Mouse (Mus musculus): ENCODE results near the gene Ell. TPM values are rescaled to one million over a fixed set of nuclear protein-coding genes. Genes with fewer than 3 reads are reported as not detected.
"Not testable (repeated sequence)": the region's sequence is repeated elsewhere in the genome, so short reads cannot be mapped to it uniquely, and the experiment has no call there.

The Ell gene
- polyA plus RNA-seq, 1 experiment = 17.8 TPM

- TF ChIP-seq POLR2A (IDR thresholded peaks at IDR 0.05; ENCODE audit: borderline replicate concordance, control insufficient read depth, low read depth, low read length) (no peak), CTCF (IDR thresholded peaks at IDR 0.05; ENCODE audit: control insufficient read depth, insufficient read depth, low read length) (no peak)
- H3K4me3 ChIP-seq (replicated peaks; ENCODE audit: control insufficient read depth, low read depth, low read length) = no peak overlapping the region
- 79% methylated on average over 6 of the region's 6 CpGs for WGBS
- H3K27ac ChIP-seq (ENCODE audit: control insufficient read depth, insufficient read depth, low read depth, low read length, poor library complexity) = no peak overlapping the region
- no peaks in the 10 kb centered on the region for H3K4me1 ChIP-seq (ENCODE audit: control insufficient read depth, insufficient read depth, low read length)
Observed at GRCm38 (mm10) chr8:70570990-70571389, 31.7 kb downstream of the Ell start.

GRCm38 (mm10) chr8:70574302-70574701 lies 35.0 kb downstream of the Ell start:
- no peak for TF ChIP-seq CTCF (IDR thresholded peaks at IDR 0.05; ENCODE audit: control insufficient read depth, insufficient read depth, low read length)
- no peak for TF ChIP-seq POLR2A (IDR thresholded peaks at IDR 0.05; ENCODE audit: borderline replicate concordance, control insufficient read depth, low read depth, low read length)
- H3K27ac ChIP-seq (ENCODE audit: control insufficient read depth, insufficient read depth, low read depth, low read length, poor library complexity) = no peak overlapping the region
- H3K4me3 ChIP-seq (replicated peaks; ENCODE audit: control insufficient read depth, low read depth, low read length) = no peak overlapping the region
- no peaks in the 10 kb centered on the region for H3K4me1 ChIP-seq (ENCODE audit: control insufficient read depth, insufficient read depth, low read length)

GRCm38 (mm10) chr8:70574915-70575314 lies 35.7 kb downstream of the Ell start:
- H3K4me1 ChIP-seq (ENCODE audit: control insufficient read depth, insufficient read depth, low read length) = no peaks in the 10 kb centered on the region
- no peak for TF ChIP-seq CTCF (IDR thresholded peaks at IDR 0.05; ENCODE audit: control insufficient read depth, insufficient read depth, low read length)
- TF ChIP-seq POLR2A (IDR thresholded peaks at IDR 0.05; ENCODE audit: borderline replicate concordance, control insufficient read depth, low read depth, low read length) = no peak
- no peak overlapping the region for H3K27ac ChIP-seq (ENCODE audit: control insufficient read depth, insufficient read depth, low read depth, low read length, poor library complexity)
- WGBS = 37% methylated on average over 4 of the region's 4 CpGs
- H3K4me3 ChIP-seq (replicated peaks; ENCODE audit: control insufficient read depth, low read depth, low read length) = no peak overlapping the region

GRCm38 (mm10) chr8:70577207-70577606 lies 38.0 kb downstream of the Ell start:
- Histone ChIP-seq H3K27ac (ENCODE audit: control insufficient read depth, insufficient read depth, low read depth, low read length, poor library complexity) (no peak overlapping the region), H3K4me3 (replicated peaks; ENCODE audit: control insufficient read depth, low read depth, low read length) (no peak overlapping the region), H3K4me1 (ENCODE audit: control insufficient read depth, insufficient read depth, low read length) (no peaks in the 10 kb centered on the region)
- WGBS = 91% methylated on average over 3 of the region's 3 CpGs
- TF ChIP-seq CTCF (IDR thresholded peaks at IDR 0.05; ENCODE audit: control insufficient read depth, insufficient read depth, low read length) (no peak), POLR2A (IDR thresholded peaks at IDR 0.05; ENCODE audit: borderline replicate concordance, control insufficient read depth, low read depth, low read length) (no peak)

GRCm38 (mm10) chr8:70583476-70584387 lies 44.5 kb downstream of the Ell start:
- Histone ChIP-seq H3K27ac (ENCODE audit: control insufficient read depth, insufficient read depth, low read depth, low read length, poor library complexity) (no peak overlapping the region; the same call in 1 of the 2 replicates), H3K4me1 (ENCODE audit: control insufficient read depth, insufficient read depth, low read length) (no peaks in the 10 kb centered on the region), H3K4me3 (replicated peaks; ENCODE audit: control insufficient read depth, low read depth, low read length) (no peak overlapping the region)
- TF ChIP-seq POLR2A (IDR thresholded peaks at IDR 0.05; ENCODE audit: borderline replicate concordance, control insufficient read depth, low read depth, low read length) (no peak), CTCF (IDR thresholded peaks at IDR 0.05; ENCODE audit: control insufficient read depth, insufficient read depth, low read length) (no peak)
- 84% methylated on average over 18 of the region's 18 CpGs for WGBS

GRCm38 (mm10) chr8:70584606-70585257 lies 45.5 kb downstream of the Ell start:
- no peak for TF ChIP-seq CTCF (IDR thresholded peaks at IDR 0.05; ENCODE audit: control insufficient read depth, insufficient read depth, low read length)
- TF ChIP-seq POLR2A (IDR thresholded peaks at IDR 0.05; ENCODE audit: borderline replicate concordance, control insufficient read depth, low read depth, low read length) = no peak
- Histone ChIP-seq H3K4me3 (replicated peaks; ENCODE audit: control insufficient read depth, low read depth, low read length) (no peak overlapping the region), H3K27ac (ENCODE audit: control insufficient read depth, insufficient read depth, low read depth, low read length, poor library complexity) (no peak overlapping the region), H3K4me1 (ENCODE audit: control insufficient read depth, insufficient read depth, low read length) (no peaks in the 10 kb centered on the region)
- 91% methylated on average over 9 of the region's 9 CpGs for WGBS

- 42% methylated on average over 7 of the region's 7 CpGs for WGBS
- no peaks in the 10 kb centered on the region for H3K4me1 ChIP-seq (ENCODE audit: control insufficient read depth, insufficient read depth, low read length)
- TF ChIP-seq CTCF (IDR thresholded peaks at IDR 0.05; ENCODE audit: control insufficient read depth, insufficient read depth, low read length) = peak; percentile 83
- no peak for TF ChIP-seq POLR2A (IDR thresholded peaks at IDR 0.05; ENCODE audit: borderline replicate concordance, control insufficient read depth, low read depth, low read length)
- H3K4me3 ChIP-seq (replicated peaks; ENCODE audit: control insufficient read depth, low read depth, low read length) = no peak overlapping the region
- H3K27ac ChIP-seq (ENCODE audit: control insufficient read depth, insufficient read depth, low read depth, low read length, poor library complexity) = no peak overlapping the region
Observed at GRCm38 (mm10) chr8:70585258-70585652, 46.0 kb downstream of the Ell start.

- 80% methylated on average over 4 of the region's 4 CpGs for WGBS
- H3K4me1 ChIP-seq (ENCODE audit: control insufficient read depth, insufficient read depth, low read length); H3K4me3 ChIP-seq (replicated peaks; ENCODE audit: control insufficient read depth, low read depth, low read length); H3K27ac ChIP-seq (ENCODE audit: control insufficient read depth, insufficient read depth, low read depth, low read length, poor library complexity): not testable (repeated sequence)
Observed at GRCm38 (mm10) chr8:70587955-70588354, 48.7 kb downstream of the Ell start.

Data from bone marrow, adult 2 months (tissue).